Mouse (Mus musculus) small intestine, adult 2 months (tissue): ENCODE measurements at regions not wholly inside any gene's neighbourhood (a gene's known extent, or its start where the extent isn't known, plus 50 kb on each side); places are given as distances from the start of the nearest gene placed in this dataset.

Experiments
- CTCF ChIP-seq: fragments of 200-500 bp; IDR thresholded peaks from 2 replicates; pipeline ENCODE4 v1.5.1; 2012; ENCODE audit warnings: low read depth, mild to moderate bottlenecking, control low read depth, inconsistent platforms, low read length, moderate library complexity, mixed read lengths; ENCODE audit not compliant: insufficient replicate concordance, insufficient read length; ENCODE audit errors: extremely low read depth
- POLR2A ChIP-seq: fragments of 200-500 bp; IDR thresholded peaks from 2 replicates; pipeline ENCODE4 v1.6.1; 2012; ENCODE audit warnings: low read depth, mild to moderate bottlenecking, control low read depth, inconsistent platforms, low read length, moderate library complexity

DNA sequence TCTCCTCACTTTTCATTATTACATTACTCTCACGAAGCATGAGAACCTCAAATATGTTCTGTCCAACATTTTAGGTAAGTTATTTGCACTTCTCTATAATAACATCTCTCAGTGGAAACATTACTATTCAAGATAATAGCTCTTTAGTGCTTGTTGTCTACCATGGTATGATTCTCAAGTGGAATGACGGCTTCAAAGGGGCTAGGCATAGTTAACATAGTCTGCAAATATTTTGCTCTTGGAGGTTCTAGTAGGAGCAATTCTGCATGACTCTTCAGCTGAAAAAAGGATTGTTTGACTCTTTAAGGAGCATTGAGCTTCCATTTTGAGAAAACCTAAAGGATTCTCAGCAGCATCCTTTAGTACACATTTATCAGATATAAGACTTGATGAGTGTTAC, 182.5 kb upstream of the Tprg start:
- TF ChIP-seq CTCF: no peak
- no peak for TF ChIP-seq POLR2A
